Mouse (Mus musculus) fat pad, adult 2 months (tissue): ENCODE measurements around the gene AI481877.
"Not testable (repeated sequence)": the region's sequence is repeated elsewhere in the genome, so short reads cannot be mapped to it uniquely, and the experiment has no call there.

Experiments used
- DNase-seq: peaks from one replicate; pipeline ENCODE4 v3.0.0-alpha.2; 2011; ENCODE audit warnings: low read depth, low spot score; ENCODE audit errors: extremely low read depth

The AI481877 gene

DNA sequence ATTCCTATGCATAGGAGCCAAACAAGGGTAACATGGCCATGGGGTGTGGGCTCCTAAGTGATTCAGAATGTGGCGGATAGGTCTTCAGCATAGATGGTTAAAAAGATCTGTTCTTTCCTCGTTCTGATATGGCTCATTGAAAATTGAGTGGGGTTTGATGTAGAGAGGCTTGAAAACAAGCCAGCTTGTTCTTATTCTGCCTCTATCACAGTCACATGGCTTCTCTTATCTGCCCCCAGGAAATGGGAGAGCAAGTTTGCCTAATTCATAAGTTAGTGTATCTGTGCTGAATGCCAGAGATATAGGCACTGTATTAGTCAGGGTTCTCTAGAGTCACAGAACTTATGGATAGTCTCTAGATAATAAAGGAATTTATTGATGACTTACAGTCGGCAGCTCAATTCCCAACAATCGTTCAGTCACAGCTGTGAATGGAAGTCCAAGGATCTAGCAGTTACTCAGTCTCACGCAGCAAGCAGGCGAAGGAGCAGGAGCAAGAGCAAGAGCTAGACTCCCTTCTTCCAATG lies at the start of gene AI481877:
AI481877 (minus strand) TSS at position 477 of the 527 bp plus-strand sequence.
- DNase-seq: not testable (repeated sequence)

DNA sequence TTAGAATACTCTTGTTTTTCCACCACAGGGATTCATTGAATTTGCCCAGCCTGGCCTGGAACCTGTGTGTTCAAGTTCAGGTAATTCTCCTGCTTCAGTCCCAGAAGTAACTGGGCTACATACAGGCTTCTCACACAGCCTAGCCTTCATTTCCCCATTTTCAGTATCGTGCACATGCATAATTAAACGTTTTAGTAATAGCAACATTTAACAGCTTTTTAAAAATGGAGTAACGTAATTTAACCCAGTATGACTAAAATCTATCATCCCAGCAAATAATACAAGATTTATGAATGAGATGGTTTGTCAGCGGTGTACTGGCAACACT lies 49.7 kb upstream of the AI481877 start:
- DNase-seq: no peak

DNA sequence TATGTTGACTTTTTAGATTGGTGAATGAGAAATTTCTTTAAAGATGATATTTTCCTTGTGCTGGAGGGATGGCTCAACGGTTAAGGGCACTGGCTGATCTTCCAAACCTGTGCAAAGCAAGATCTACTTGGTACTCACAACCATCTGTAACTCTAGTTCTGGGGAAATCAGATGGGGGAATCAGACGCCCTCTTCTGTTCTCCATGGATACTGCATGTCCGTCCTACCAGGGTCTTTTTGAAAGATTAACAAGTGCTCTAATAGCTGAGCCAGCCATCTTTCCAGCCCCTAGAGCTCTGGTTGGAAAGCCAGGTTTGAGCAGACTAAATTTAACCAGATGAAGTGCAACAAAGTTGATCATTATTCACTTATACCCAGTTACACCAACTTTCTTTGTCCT lies 48.5 kb upstream of the AI481877 start:
- DNase-seq: no peak

- DNase-seq: no peak
These were observed 46.9 kb upstream of the AI481877 start for GRCm38 (mm10) chr4:59185671-59186070.

- DNase-seq: no peak
These were observed 42.8 kb upstream of the AI481877 start for GRCm38 (mm10) chr4:59181320-59182271.

- no peak for DNase-seq
These were observed 38.8 kb upstream of the AI481877 start for GRCm38 (mm10) chr4:59177566-59177965.

DNA sequence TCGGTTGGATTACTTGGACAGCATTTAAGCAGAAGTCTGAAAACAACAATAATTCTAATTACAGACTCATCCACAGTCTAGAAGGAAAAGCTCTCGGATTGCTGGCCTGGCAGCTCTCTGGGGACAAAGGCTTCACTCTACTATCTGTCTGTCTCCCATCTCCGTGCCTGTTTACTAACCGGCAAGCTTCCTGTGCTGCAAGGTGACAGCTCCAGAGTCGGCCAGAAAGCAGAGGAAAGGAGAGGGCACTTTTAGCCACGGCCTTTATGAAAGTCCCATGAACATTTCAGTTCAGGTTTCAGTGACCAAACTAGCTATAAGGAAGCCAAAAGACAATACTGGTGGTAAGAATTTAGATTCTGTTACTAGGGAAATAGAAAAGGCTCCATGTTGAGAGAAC lies 37.1 kb upstream of the AI481877 start:
- DNase-seq: no peak

DNA sequence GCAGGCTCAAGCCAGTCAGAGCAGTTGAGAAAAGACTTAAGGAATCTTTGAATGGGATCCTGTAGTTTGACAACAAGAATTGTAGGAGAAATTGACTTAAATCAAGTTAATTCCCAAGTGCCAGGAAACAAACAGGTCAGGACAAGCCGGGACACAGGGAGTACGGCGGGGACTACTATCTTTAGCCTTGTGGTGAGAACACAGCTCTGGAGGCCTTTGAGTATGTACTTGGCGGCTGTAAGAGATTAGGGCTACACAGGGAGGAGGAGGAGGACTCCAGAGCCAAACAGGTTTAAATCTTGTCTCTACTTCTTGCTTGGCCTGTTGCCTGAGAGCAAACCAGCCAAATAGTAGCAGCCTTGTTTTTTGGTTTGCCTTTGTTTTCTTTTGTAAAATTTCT lies 36.2 kb upstream of the AI481877 start:
- peak; percentile 26 for DNase-seq

DNA sequence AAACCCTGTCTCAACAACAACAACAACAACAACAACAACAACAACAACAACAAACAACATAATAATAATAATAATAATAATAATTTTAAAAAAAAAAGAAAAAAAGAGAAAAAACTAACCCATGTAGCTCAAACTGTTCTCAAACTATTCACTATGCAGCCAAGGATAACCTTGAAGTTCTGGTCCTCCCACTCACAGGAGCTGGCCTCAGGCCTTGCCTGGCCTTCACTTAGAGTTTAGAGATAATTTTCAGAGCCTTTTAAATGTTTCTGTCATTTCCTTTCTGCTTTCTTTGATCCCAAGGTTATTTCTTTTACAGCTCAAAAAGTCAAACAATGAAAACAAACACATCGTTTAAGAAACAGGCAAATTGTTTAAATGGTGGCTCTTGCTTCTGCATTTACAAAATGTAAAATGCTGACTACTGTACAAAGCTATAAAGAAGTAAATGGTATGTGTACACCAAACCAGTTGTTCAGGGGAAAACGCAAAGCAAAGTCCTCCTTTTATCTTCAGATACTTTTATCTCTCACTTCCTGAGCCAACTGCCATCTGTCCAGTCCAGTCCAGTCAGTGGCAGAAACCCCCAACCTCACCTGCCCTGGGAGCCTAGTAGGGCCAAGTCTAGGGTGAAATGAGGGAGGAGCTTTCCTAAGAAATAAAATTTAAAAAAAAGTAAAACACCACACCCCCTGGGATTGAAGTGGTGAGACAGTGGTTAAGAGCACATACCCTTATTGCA lies 34.6 kb upstream of the AI481877 start:
- DNase-seq: no peak

GRCm38 (mm10) chr4:59172616-59173015 lies 33.8 kb upstream of the AI481877 start:
- no peak for DNase-seq

DNA sequence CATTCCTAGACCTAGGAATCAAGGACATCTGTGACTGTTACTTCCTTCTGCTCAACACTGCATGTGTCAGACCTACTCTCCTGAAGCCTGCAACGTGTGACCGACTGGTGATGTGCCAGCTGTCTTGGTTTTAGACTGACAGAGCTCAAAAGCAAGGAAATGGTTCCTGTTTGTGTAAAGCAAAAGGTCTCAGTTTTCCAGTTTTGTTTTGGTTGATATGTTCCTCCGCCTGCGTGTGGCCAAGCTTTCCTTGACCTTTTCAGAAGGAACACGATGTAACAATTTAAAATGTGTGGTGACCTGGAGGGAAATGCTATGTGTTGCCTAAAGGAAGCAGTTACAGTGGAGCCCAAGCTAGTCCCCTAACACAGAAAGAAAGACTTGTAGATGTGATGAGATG lies 31.2 kb upstream of the AI481877 start:
- no peak for DNase-seq

DNA sequence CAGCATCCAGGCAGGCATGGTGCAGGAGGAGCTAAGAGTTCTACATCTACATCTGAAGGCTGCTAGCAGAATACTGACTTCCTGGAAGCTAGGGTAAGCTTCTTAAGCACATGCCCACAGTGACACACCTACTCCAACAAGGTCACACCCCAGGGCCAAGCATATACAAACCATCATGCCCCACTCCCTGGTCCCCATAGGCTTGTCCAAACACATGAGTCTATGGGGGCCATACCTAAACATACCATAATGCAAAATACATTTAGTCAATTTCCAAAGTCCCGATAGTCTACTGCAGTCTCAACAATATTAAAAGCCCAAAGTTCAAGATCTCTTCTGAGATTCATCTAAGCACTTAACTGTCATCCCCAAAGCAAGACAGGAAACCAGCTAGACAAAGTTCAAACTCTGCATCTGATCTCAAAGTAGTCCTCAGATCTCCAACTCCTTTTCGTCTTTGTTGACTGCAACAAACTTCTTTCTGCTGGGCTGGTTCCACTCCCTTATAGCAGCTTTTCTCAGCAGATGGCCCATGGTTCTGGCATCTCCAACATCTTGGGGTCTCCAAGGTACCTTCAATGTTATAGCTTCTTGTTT lies 28.6 kb upstream of the AI481877 start:
- DNase-seq: no peak

DNA sequence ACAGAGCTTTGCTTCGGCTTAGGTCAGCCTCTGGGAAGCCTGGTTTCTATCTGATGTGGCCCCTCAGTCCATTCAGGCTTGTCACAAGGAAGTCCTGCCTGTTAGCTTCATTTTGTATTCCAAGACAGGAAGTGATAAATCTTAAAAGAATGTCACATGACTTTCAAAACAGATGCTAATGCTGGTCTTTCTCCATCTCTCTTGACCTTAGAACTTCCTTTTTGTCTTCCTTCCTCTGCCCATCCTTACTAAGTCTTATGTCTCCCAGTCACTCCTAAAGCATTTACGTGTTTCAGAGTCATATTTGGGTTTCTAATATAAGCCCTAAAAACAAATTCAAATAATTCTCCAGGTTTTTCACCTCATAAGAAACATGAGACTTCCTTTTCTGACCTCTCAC lies 25.3 kb upstream of the AI481877 start:
- DNase-seq: no peak

- no peak for DNase-seq
These were observed 22.3 kb upstream of the AI481877 start for GRCm38 (mm10) chr4:59160959-59161670.

- DNase-seq: no peak
These were observed 21.5 kb upstream of the AI481877 start for GRCm38 (mm10) chr4:59160289-59160688.

GRCm38 (mm10) chr4:59157654-59158053 lies 18.9 kb upstream of the AI481877 start:
- no peak for DNase-seq

DNA sequence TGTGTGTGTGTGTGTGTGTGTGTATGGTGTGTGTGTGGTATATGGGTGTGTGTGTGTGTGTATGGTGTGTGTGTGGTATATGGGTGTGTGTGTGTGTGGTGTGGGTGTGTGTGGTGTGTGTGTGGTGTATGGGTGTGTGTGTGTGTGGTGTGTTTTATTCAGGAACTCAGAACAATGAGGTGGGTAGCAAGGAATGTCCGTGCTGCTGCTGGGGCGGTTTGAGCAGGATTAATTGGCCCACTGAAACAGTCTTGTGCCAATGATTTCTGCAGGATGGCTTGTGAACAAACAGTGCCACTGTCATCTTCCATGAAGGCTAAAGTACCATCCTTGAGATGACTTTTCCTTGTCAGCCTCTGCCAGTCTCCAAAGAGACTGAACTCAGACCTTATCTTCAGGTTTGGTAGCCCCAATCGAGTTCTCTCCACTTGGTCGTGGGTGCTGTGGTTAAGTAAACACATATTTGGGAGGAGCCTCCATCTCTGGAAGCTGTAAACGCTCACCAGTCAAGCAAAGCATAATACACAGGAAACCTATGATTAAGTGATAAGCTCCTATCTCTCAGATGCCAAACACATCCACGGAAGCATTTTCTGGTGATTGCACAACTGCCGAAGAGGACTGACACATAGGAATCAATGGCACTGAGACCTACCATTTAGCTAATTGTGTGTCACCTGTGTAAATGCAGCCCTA lies 18.3 kb upstream of the AI481877 start:
- DNase-seq: no peak

DNA sequence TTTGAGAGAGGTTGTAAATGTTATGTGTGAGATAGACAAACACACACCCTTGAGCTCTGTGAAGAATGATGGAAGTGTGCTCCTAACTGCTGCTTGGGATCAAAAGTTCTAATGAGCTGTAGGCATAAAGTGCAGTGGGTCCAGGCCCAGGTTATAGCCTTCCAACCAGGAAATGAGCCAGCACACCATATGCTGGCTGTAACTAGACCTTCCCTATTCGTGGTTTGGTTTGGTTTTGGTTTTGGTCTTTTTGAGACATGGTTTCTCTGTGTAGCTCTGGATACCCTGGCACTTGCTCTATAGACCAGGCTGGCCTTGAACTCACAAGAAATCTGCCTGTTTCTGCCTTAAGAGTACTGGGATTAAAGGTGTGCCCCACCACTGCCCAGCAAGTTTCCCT lies 13.2 kb upstream of the AI481877 start:
- DNase-seq: no peak

DNA sequence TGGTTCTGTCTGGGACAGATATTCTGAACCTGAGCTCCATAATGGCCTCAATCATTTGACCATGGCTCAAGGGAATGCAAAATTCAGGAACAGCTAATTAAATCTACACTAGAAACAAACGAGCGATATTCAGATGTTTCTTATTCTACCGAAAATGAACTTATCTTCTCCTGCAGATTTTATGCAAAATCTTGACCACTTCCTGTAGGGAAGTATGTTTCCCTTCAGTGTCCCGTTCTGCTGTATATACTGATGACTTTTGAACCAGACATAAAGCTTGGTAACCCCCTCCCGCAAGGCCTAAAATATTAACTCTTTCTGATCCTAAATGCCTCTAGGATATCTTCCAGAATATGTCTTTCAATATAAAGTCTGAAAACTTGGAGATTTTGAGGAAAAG lies 12.1 kb upstream of the AI481877 start:
- DNase-seq: no peak

- DNase-seq: no peak
These were observed 10.3 kb upstream of the AI481877 start for GRCm38 (mm10) chr4:59149043-59149442.
